Mouse (Mus musculus) cerebellum, adult 2 months (tissue): ENCODE measurements around the gene Ubap1l.

ENCODE experiments used
- CTCF ChIP-seq: fragments of 200-500 bp; IDR thresholded peaks from 2 replicates; pipeline ENCODE4 v1.5.1; 2011; ENCODE audit warnings: low read depth, mild to moderate bottlenecking, control low read depth, low read length, moderate library complexity, borderline replicate concordance; ENCODE audit not compliant: insufficient read depth
- POLR2A ChIP-seq: fragments of 200-500 bp; IDR thresholded peaks from 2 replicates; pipeline ENCODE4 v1.6.1; 2011; ENCODE audit warnings: low read length, control low read depth, borderline replicate concordance; ENCODE audit not compliant: insufficient read depth

DNA sequence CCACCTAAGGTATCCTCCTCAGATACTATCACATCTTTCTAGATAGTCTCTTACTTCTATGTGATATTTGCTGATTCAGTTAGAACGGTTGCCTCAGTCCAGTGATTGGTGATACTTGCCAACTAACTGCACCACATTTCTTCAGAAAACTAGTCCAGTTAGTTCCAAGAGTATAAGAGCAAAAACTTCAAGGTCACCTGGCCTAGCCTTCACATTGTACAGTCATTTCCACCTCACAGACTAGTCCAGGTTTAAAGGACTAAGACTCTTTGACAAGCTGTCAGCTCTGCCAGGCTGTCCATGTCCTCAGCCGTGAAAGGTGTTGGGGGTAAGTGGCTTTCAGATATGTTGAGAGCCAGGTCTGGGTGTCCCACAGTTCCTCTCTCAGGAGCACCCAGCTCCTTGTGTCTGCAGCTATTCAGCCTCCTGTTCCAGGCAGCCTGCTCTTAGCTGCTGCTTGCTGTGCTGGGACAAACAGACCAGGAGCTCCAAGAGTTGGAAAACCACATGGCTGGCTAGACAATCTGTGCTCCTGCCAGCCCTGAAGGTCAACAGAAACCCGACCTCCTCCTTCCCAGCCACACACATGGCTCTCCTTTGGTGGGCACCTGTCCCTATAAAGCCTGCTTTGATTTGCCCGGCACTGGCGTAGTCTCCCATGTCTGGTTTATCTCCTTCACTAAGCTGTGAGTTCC, 13.8 kb downstream of the Ubap1l start:
- TF ChIP-seq CTCF (no peak), POLR2A (no peak)
